Mouse (Mus musculus) megakaryocyte, embryonic 14.5 days (primary cell): ENCODE measurements around the gene Cracr2b. TPM values are rescaled to one million over a fixed set of nuclear protein-coding genes. Genes with fewer than 3 reads are reported as not detected.

Experiments used
- H3K27me3 ChIP-seq: replicated peaks from 2 replicates; pipeline ENCODE3; 2012; ENCODE audit warnings: inconsistent platforms
- H3K36me3 ChIP-seq: replicated peaks from 2 replicates; pipeline ENCODE3; 2012; ENCODE audit warnings: low read length, inconsistent platforms, mixed read lengths
- H3K4me1 ChIP-seq: 2 replicates; pipeline ENCODE4 v1.6.1; 2012; ENCODE audit warnings: inconsistent platforms
- H3K4me3 ChIP-seq: replicated peaks from 2 replicates; pipeline ENCODE3; 2012; ENCODE audit warnings: moderate library complexity, mild to moderate bottlenecking, inconsistent platforms
- H3K9me3 ChIP-seq: 2 replicates; pipeline ENCODE4 v1.6.1; 2012; ENCODE audit warnings: inconsistent platforms
- FLI1 ChIP-seq: IDR thresholded peaks from 2 replicates; pipeline ENCODE4 v1.6.1; 2012; ENCODE audit warnings: low read length, inconsistent platforms, mixed read lengths
- GATA1 ChIP-seq: IDR thresholded peaks from 3 replicates; pipeline ENCODE4 v1.6.1; 2012; ENCODE audit warnings: mixed read lengths, low read length, inconsistent platforms, borderline replicate concordance
- polyA plus RNA-seq: library from polyadenylated mRNA; stranded (reverse); fragments of >175 nt; gene quantifications from 2 replicates; pipeline ENCODE4 v1.2.3, GENCODE M21; 2012; ENCODE audit warnings: low replicate concordance; ENCODE audit not compliant: insufficient read depth

Cracr2b gene
- 19.4 and 29.4 TPM in 2 replicates for polyA plus RNA-seq

- TF ChIP-seq FLI1 (no peak), GATA1 (no peak)
- H3K27me3 ChIP-seq = peaks cover 20% of the 10 kb centered on the region
These were observed at the start of gene Cracr2b for GRCm38 (mm10) chr7:141460391-141461113. TSS of gene Cracr2b (plus strand) at chr7:141461094.

GRCm38 (mm10) chr7:141411667-141412066 lies 49.2 kb upstream of the Cracr2b start:
- Histone ChIP-seq H3K27me3 (no peaks in the 10 kb centered on the region), H3K4me3 (no peak overlapping the region), H3K9me3 (no peaks in the 10 kb centered on the region), H3K4me1 (peaks cover 55% of the 10 kb centered on the region), H3K36me3 (peaks cover 45% of the 10 kb centered on the region)
- TF ChIP-seq FLI1 (no peak), GATA1 (no peak)

More at GRCm38 (mm10) chr7:141460391-141461113, at the start of gene Cracr2b:
- Histone ChIP-seq H3K9me3 (no peaks in the 10 kb centered on the region), H3K36me3 (peaks cover 65% of the 10 kb centered on the region), H3K4me1 (peaks cover 96% of the 10 kb centered on the region), H3K4me3 (peak within 1 kb of the TSS; percentile 90)

GRCm38 (mm10) chr7:141413331-141413730 lies 47.6 kb upstream of the Cracr2b start:
- peak overlapping the region; percentile 97 for H3K4me3 ChIP-seq
- H3K9me3 ChIP-seq = no peaks in the 10 kb centered on the region
- no peak for TF ChIP-seq GATA1
- TF ChIP-seq FLI1 = no peak
- H3K27me3 ChIP-seq = no peaks in the 10 kb centered on the region
- H3K4me1 ChIP-seq = peaks cover 61% of the 10 kb centered on the region
- peaks cover 40% of the 10 kb centered on the region for H3K36me3 ChIP-seq

- H3K4me1 ChIP-seq = peaks cover 65% of the 10 kb centered on the region
- peaks cover 33% of the 10 kb centered on the region for H3K36me3 ChIP-seq
- peak within 1 kb of the TSS; percentile 97 for H3K4me3 ChIP-seq
- TF ChIP-seq FLI1 (no peak), GATA1 (no peak)
- no peaks in the 10 kb centered on the region for H3K27me3 ChIP-seq
- H3K9me3 ChIP-seq = no peaks in the 10 kb centered on the region
These were observed 46.9 kb upstream of the Cracr2b start, which contains the start of gene Gatd1 for GRCm38 (mm10) chr7:141413809-141414584. TSS of gene Gatd1 (minus strand) at chr7:141414136.

GRCm38 (mm10) chr7:141416144-141416841 lies 44.6 kb upstream of the Cracr2b start:
- H3K4me3 ChIP-seq = peak overlapping the region; percentile 19
- H3K36me3 ChIP-seq = peaks cover 10% of the 10 kb centered on the region
- TF ChIP-seq GATA1 = no peak
- TF ChIP-seq FLI1 = no peak
- H3K27me3 ChIP-seq = no peaks in the 10 kb centered on the region
- no peaks in the 10 kb centered on the region for H3K9me3 ChIP-seq
- H3K4me1 ChIP-seq = peaks cover 48% of the 10 kb centered on the region

GRCm38 (mm10) chr7:141417731-141418681 lies 42.9 kb upstream of the Cracr2b start:
- no peaks in the 10 kb centered on the region for H3K36me3 ChIP-seq
- no peak for TF ChIP-seq GATA1
- no peaks in the 10 kb centered on the region for H3K9me3 ChIP-seq
- no peak overlapping the region for H3K4me3 ChIP-seq
- H3K4me1 ChIP-seq = peaks cover 33% of the 10 kb centered on the region
- no peaks in the 10 kb centered on the region for H3K27me3 ChIP-seq

- Histone ChIP-seq H3K9me3 (no peaks in the 10 kb centered on the region), H3K4me1 (peaks cover 33% of the 10 kb centered on the region), H3K36me3 (no peaks in the 10 kb centered on the region), H3K4me3 (no peak overlapping the region), H3K27me3 (peaks cover 4% of the 10 kb centered on the region)
- no peak for TF ChIP-seq GATA1
- TF ChIP-seq FLI1 = no peak
These were observed 41.9 kb upstream of the Cracr2b start for GRCm38 (mm10) chr7:141418970-141419369.

- Histone ChIP-seq H3K36me3 (no peaks in the 10 kb centered on the region), H3K9me3 (no peaks in the 10 kb centered on the region), H3K27me3 (peaks cover 7% of the 10 kb centered on the region), H3K4me3 (no peak overlapping the region), H3K4me1 (peaks cover 25% of the 10 kb centered on the region)
- TF ChIP-seq FLI1 (no peak), GATA1 (no peak)
These were observed 40.7 kb upstream of the Cracr2b start for GRCm38 (mm10) chr7:141420030-141420702.

- H3K36me3 ChIP-seq = no peaks in the 10 kb centered on the region
- TF ChIP-seq GATA1 (no peak), FLI1 (no peak)
- no peaks in the 10 kb centered on the region for H3K9me3 ChIP-seq
- peaks cover 15% of the 10 kb centered on the region for H3K27me3 ChIP-seq
- peaks cover 38% of the 10 kb centered on the region for H3K4me1 ChIP-seq
- H3K4me3 ChIP-seq = no peak overlapping the region
These were observed 37.1 kb upstream of the Cracr2b start for GRCm38 (mm10) chr7:141423811-141424210.
